Mouse (Mus musculus) ES-E14 (cell line): Measurements from ENCODE around the gene Men1. TPM values are rescaled to one million over a fixed set of nuclear protein-coding genes. Genes with fewer than 3 reads are reported as not detected.
A peak's percentile ranks its signal among the peaks of the same experiment; 100 is the strongest.

ENCODE experiments used
- DNase-seq: peaks from one replicate; pipeline ENCODE4 v3.0.0-alpha.2; 2013; ENCODE audit warnings: low read depth, low spot score
- H3K27ac ChIP-seq: 2 replicates; pipeline ENCODE4 v1.5.1; 2012; ENCODE audit warnings: low read depth, mild to moderate bottlenecking, low read length, moderate library complexity, mixed read lengths; ENCODE audit not compliant: poor library complexity, insufficient read depth, severe bottlenecking
- H3K36me3 ChIP-seq: 2 replicates; pipeline ENCODE4 v1.6.1; 2012; ENCODE audit warnings: mild to moderate bottlenecking, low read length, moderate library complexity, mixed read lengths; ENCODE audit not compliant: control insufficient read depth, poor library complexity, insufficient read depth, severe bottlenecking
- H3K4me1 ChIP-seq, 2 experiments: fragments of 150-350 bp in 1 of 2; sonication (generic) in 1 of 2; 2 replicates each; pipeline ENCODE4 v1.6.1; 2012; ENCODE audit warnings: low read length in 2 of 2, mild to moderate bottlenecking in 1 of 2, mixed read lengths in 1 of 2; ENCODE audit not compliant: control insufficient read depth in 2 of 2, insufficient read depth in 2 of 2, poor library complexity in 1 of 2
- H3K4me3 ChIP-seq, 2 experiments: fragments of 150-350 bp in 1 of 2; sonication (generic) in 1 of 2; 2 replicates each; pipeline ENCODE4 v1.5.1; 2012; ENCODE audit warnings: low read length in 2 of 2, low read depth in 1 of 2, mild to moderate bottlenecking in 1 of 2, mixed read lengths in 1 of 2; ENCODE audit not compliant: insufficient read depth in 1 of 2, poor library complexity in 1 of 2, severe bottlenecking in 1 of 2
- H3K9ac ChIP-seq: 2 replicates; pipeline ENCODE4 v1.6.1; 2012; ENCODE audit warnings: low read depth, mild to moderate bottlenecking, low read length, mixed read lengths; ENCODE audit not compliant: poor library complexity, insufficient read depth, severe bottlenecking
- H3K9me3 ChIP-seq: fragments of 150-350 bp; sonication (generic); 2 replicates; pipeline ENCODE4 v1.6.1; 2012; ENCODE audit warnings: low read depth, mild to moderate bottlenecking, low read length; ENCODE audit not compliant: control insufficient read depth, insufficient read depth
- CHD2 ChIP-seq: IDR thresholded peaks from 2 replicates; pipeline ENCODE4 v1.6.1; 2014; ENCODE audit warnings: mild to moderate bottlenecking, low read depth, low read length, inconsistent platforms
- HCFC1 ChIP-seq: IDR thresholded peaks from 2 replicates; pipeline ENCODE4 v1.6.1; 2012; ENCODE audit warnings: low read length, inconsistent platforms, borderline replicate concordance; ENCODE audit not compliant: insufficient read depth
- MAFK ChIP-seq: IDR thresholded peaks from 2 replicates; pipeline ENCODE4 v1.6.1; 2014; ENCODE audit warnings: mild to moderate bottlenecking, low read depth, low read length, inconsistent platforms; ENCODE audit not compliant: insufficient read depth
- ZC3H11A ChIP-seq: IDR thresholded peaks from 2 replicates; pipeline ENCODE4 v1.6.1; 2012; ENCODE audit warnings: low read depth, mild to moderate bottlenecking, inconsistent platforms, low read length, borderline replicate concordance
- ZNF384 ChIP-seq: IDR thresholded peaks from 2 replicates; pipeline ENCODE4 v1.6.1; 2012; ENCODE audit warnings: low read depth, low read length, inconsistent platforms
- in situ Hi-C, 2 experiments: fragments of 600-800 bp; cut with MboI; formaldehyde crosslinking; loops; one replicate each; pipeline ENCODE4 v1.15.1; 2025; ENCODE audit warnings: low sequenced_read_pairs in 2 of 2, inconsistent platforms in 1 of 2; ENCODE audit not compliant: unreplicated experiment in 2 of 2
- total RNA-seq: library from RNA; depleted of rRNA; stranded (reverse); fragments of 300-350 nt; gene quantifications from 2 replicates; pipeline ENCODE4 v1.2.3, GENCODE M21; 2012

Men1 gene
- total RNA-seq, 1 experiment: 60.4 TPM

DNA sequence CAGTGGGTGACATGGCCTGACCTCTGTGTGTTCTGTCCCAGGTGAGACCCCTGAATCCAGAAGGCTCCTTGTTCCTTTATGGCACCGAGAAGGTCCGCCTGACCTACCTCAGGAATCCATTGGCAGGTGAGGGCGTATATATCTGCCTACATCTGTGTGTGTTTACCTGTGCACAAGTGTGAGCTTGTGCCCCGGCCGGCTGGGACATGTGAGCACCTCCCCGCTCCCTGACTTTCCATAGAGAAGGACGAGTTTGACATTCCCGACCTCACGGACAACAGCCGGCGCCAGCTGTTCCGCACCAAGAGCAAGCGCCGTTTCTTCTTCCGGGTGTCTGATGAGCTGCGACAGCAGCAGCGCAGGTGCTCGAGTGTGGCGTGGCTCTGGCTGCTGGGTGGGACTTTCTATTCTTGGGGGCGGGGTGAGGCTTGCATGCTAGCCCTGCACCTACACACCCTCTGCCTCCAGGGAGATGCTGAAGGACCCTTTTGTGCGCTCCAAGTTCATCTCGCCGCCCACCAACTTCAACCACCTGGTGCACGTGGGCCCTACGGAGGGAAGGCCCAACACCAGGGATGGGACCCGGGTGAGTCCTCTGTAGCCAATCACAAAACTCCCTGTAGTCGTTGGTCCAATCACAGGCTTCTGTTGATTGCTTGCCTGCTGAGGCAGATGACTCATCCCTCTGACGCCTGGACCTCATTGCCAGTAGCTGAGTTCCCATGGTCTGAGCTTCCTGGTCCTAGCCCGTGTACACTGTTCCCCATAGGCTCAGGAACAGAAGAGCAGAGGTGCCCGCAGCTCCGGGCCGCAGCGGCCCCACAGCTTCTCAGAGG lies 12.8 kb upstream of the Men1 start:
- Histone ChIP-seq H3K4me1 (peaks cover 0 to 19% of the 10 kb centered on the region in 2 experiments; a peak in 3 of 4 replicates), H3K4me3 (peak overlapping the region in 1 of 2 experiments; percentile 10; a peak in 1 of 4 replicates), H3K9ac (0 out of 2 replicates have a peak overlapping the region, but pooled peaks have one; percentile 2), H3K36me3 (peaks cover 64% of the 10 kb centered on the region), H3K9me3 (no peaks in the 10 kb centered on the region), H3K27ac (no peak overlapping the region)
- TF ChIP-seq ZC3H11A (no peak), ZNF384 (no peak), CHD2 (peak; percentile 70), MAFK (no peak), HCFC1 (no peak)
- peak; percentile 75 for DNase-seq
- in situ Hi-C loops: no loop called here

DNA sequence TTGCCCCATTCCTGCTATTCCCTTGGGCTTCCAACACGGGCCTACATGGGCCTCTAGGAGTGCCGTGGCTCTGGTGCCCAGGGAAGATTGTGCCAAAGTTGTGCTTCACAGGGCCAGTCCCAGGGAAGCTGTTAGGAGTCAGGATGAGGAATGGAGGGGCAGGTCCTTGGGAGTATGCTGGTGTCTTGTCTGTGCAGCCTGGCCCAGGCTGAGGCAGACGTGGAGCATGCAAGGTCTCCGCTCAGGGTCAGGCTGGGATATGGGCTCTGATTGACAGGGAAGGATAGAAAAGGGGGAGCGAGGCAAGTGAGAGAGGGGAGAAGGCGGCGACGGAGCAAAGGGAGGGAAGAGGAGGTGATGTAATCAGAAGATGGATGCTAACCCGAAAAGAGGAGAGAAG lies 10.0 kb upstream of the Men1 start:
- no peak for DNase-seq
- Histone ChIP-seq H3K36me3 (peaks cover 40% of the 10 kb centered on the region), H3K9me3 (no peaks in the 10 kb centered on the region), H3K27ac (no peak overlapping the region), H3K4me1 (peaks cover 0 to 19% of the 10 kb centered on the region in 2 experiments; a peak in 3 of 4 replicates), H3K4me3 (no peak overlapping the region), H3K9ac (no peak overlapping the region)
- in situ Hi-C loops: no loop called here
- no peak for TF ChIP-seq ZNF384
- no peak for TF ChIP-seq MAFK
- TF ChIP-seq ZC3H11A: no peak
- no peak for TF ChIP-seq HCFC1
- no peak for TF ChIP-seq CHD2

DNA sequence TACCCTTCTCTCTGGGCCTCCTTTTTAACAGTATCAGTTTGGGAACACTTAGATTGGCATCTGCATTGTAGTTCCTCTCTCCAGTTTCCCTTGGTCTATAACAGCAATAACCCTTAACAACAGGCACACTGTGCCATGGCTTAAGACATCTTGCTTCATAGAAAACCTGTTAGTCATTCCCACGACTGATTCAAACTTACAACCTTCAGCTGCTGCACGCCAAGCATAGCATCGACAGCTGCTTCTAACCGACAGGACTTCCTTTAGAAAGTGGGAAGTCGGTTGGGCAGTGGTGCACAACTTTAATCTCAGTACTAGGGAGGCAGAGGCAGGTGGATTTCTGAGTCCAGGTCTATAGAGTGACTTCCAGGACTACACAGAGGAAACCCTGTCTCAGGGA lies 3.6 kb upstream of the Men1 start:
- Histone ChIP-seq H3K4me3 (no peak overlapping the region), H3K27ac (no peak overlapping the region), H3K9me3 (no peaks in the 10 kb centered on the region), H3K4me1 (peaks cover 3 to 5% of the 10 kb centered on the region in 2 experiments), H3K36me3 (0 out of 2 replicates have a peak, but pooled peaks cover under 1% of the 10 kb centered on the region), H3K9ac (no peak overlapping the region)
- no peak for DNase-seq
- in situ Hi-C loops: no loop called here
- TF ChIP-seq ZC3H11A (no peak), MAFK (no peak), HCFC1 (no peak), ZNF384 (no peak), CHD2 (no peak)

DNA sequence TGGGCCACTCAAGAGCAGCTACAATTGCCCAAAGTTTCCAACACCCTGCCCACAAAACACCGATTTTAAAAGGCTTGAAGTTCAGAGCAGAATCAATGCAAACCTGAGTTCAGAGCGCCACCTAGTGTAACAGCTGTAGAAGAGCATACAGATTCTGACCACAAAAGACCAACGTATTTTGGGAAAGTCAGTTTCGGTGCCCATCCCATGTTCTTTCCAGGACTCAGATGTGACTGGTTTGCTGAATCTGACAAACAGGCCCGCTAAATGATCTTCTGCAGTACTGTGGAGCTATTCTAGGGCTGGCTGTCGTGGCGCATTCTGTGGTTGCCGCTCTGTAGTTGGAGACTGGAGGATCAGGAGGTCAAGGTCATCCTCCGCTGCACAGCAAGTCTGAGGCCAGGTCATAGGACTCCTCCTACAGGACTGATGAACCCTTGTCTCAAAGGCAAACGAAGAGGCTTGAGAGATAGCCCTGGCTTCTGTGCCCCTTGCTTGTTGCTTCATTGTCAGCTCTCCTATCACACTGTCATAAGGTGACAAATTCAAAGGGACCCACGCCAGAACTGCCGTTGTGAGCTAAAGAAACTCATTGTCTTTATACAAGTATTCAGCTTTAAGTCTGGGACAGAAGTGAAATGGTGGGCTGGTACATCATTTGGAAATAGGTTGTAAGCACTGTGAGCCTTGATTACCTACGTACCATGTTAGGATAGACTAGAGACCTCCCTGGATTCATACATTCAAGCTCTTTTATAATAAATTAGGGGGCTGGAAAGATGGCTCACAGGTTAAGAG lies 2.9 kb upstream of the Men1 start:
- TF ChIP-seq HCFC1 (no peak), ZC3H11A (peak; percentile 35; the same call in 1 of the 2 replicates)
- in situ Hi-C loops: no loop called here
- Histone ChIP-seq H3K4me3 (no peak overlapping the region), H3K27ac (no peak overlapping the region), H3K36me3 (peaks cover under 1% of the 10 kb centered on the region; the same call in 1 of the 2 replicates), H3K9ac (no peak overlapping the region), H3K4me1 (peaks cover 5 to 9% of the 10 kb centered on the region in 2 experiments), H3K9me3 (no peaks in the 10 kb centered on the region)
- peak; percentile 50 for DNase-seq
